Mouse (Mus musculus) midbrain, embryonic 16.5 days (tissue): ENCODE measurements around the gene Tmem132b. TPM values are rescaled to one million over a fixed set of nuclear protein-coding genes. Genes with fewer than 3 reads are reported as not detected.

ENCODE experiments used
- ATAC-seq: fragments of 200-750 bp; cut with Nextera tagmentation; 2 replicates; pipeline ENCODE4 v1.8.0; 2017; ENCODE audit warnings: moderate TSS enrichment
- H3K27ac ChIP-seq: fragments of 300-500 bp; sonication (generic); 2 replicates; pipeline ENCODE4 v1.5.1; 2014; ENCODE audit warnings: mild to moderate bottlenecking, low read length, mixed read lengths
- H3K27me3 ChIP-seq: fragments of 300-500 bp; sonication (generic); 2 replicates; pipeline ENCODE4 v1.6.1; 2014; ENCODE audit warnings: low read depth, low read length, mixed read lengths; ENCODE audit not compliant: control insufficient read depth, insufficient read depth
- H3K36me3 ChIP-seq: fragments of 300-500 bp; sonication (generic); 2 replicates; pipeline ENCODE4 v1.6.1; 2014; ENCODE audit warnings: mild to moderate bottlenecking, low read length, moderate library complexity, mixed read lengths; ENCODE audit not compliant: control insufficient read depth, insufficient read depth
- H3K4me1 ChIP-seq: fragments of 300-500 bp; sonication (generic); 2 replicates; pipeline ENCODE4 v1.6.1; 2014; ENCODE audit warnings: mild to moderate bottlenecking, low read length, mixed read lengths; ENCODE audit not compliant: control insufficient read depth, insufficient read depth
- H3K4me2 ChIP-seq: fragments of 300-500 bp; sonication (generic); 2 replicates; pipeline ENCODE4 v1.6.1; 2014; ENCODE audit warnings: mild to moderate bottlenecking, low read length, mixed read lengths
- H3K4me3 ChIP-seq: fragments of 300-500 bp; sonication (generic); 2 replicates; pipeline ENCODE4 v1.5.1; 2014; ENCODE audit warnings: low read depth, mild to moderate bottlenecking, low read length, moderate library complexity, mixed read lengths
- H3K9ac ChIP-seq: fragments of 300-500 bp; sonication (generic); 2 replicates; pipeline ENCODE4 v1.6.1; 2014; ENCODE audit warnings: low read depth, low read length, mixed read lengths
- H3K9me3 ChIP-seq: fragments of 300-500 bp; sonication (generic); replicated peaks from 2 replicates; pipeline ENCODE4 v1.6.1; 2014; ENCODE audit warnings: mild to moderate bottlenecking, low read length, mixed read lengths; ENCODE audit not compliant: control insufficient read depth, poor library complexity, severe bottlenecking
- WGBS: fragments of 180-500 bp; shearing (Covaris S2); extraction: QIAGEN DNeasy Blood & Tissue Kit; methylation state at CpG from one replicate; pipeline ENCODE4 v1.1.7; 2014; 5-methylcytosine and 5-hydroxymethylcytosine counted together
- polyA plus RNA-seq: library from polyadenylated mRNA; unstranded; fragments of >200 nt; fragmentation: Nextera tagmentation; extraction: Ambion mirVana; gene quantifications from 2 replicates; pipeline ENCODE4 v1.2.1, GENCODE M21; 2015

Gene Tmem132b
- polyA plus RNA-seq, 1 experiment from 2014 or later = 5.5 TPM

- no peaks in the 10 kb centered on the region for H3K9me3 ChIP-seq
- H3K36me3 ChIP-seq = no peaks in the 10 kb centered on the region
- H3K27ac ChIP-seq = peak overlapping the region; percentile 66
- no peaks in the 10 kb centered on the region for H3K27me3 ChIP-seq
- peak overlapping the region; percentile 39 for H3K4me2 ChIP-seq
- peak overlapping the region; percentile 44; the same call in 1 of the 2 replicates for H3K9ac ChIP-seq
- peaks cover 15% of the 10 kb centered on the region for H3K4me1 ChIP-seq
- ATAC-seq = no peak
- no peak overlapping the region for H3K4me3 ChIP-seq
- 21% methylated on average over 13 of the region's 13 CpGs for whole genome bisulfite sequencing
Measured at GRCm38 (mm10) chr5:125546293-125546692, 14.7 kb downstream of the Tmem132b start.

- WGBS = 14% methylated on average over 11 of the region's 11 CpGs
- Histone ChIP-seq H3K4me3 (no peak overlapping the region), H3K27ac (no peak overlapping the region)
Measured at GRCm38 (mm10) chr5:125549750-125550489, 18.3 kb downstream of the Tmem132b start.

GRCm38 (mm10) chr5:125555732-125556131 lies 24.2 kb downstream of the Tmem132b start:
- Histone ChIP-seq H3K4me1 (no peaks in the 10 kb centered on the region), H3K27me3 (no peaks in the 10 kb centered on the region), H3K27ac (no peak overlapping the region), H3K4me3 (no peak overlapping the region), H3K4me2 (no peak overlapping the region), H3K36me3 (no peaks in the 10 kb centered on the region), H3K9me3 (no peaks in the 10 kb centered on the region), H3K9ac (no peak overlapping the region)
- 76% methylated on average over 5 of the region's 5 CpGs for WGBS
- ATAC-seq = no peak

More at GRCm38 (mm10) chr5:125549750-125550489, 18.3 kb downstream of the Tmem132b start:
- Histone ChIP-seq H3K4me2 (0 out of 2 replicates have a peak overlapping the region, but pooled peaks have one; percentile 25), H3K4me1 (peaks cover 14% of the 10 kb centered on the region), H3K9me3 (no peaks in the 10 kb centered on the region), H3K27me3 (no peaks in the 10 kb centered on the region), H3K9ac (no peak overlapping the region), H3K36me3 (no peaks in the 10 kb centered on the region)
- no peak for ATAC-seq

GRCm38 (mm10) chr5:125563492-125563891 lies 31.9 kb downstream of the Tmem132b start:
- H3K9ac ChIP-seq = no peak overlapping the region
- H3K27me3 ChIP-seq = no peaks in the 10 kb centered on the region
- 58% methylated on average over 6 of the region's 6 CpGs for WGBS
- H3K4me1 ChIP-seq = no peaks in the 10 kb centered on the region
- no peak overlapping the region for H3K4me3 ChIP-seq
- H3K9me3 ChIP-seq = no peaks in the 10 kb centered on the region
- H3K4me2 ChIP-seq = no peak overlapping the region
- no peak overlapping the region for H3K27ac ChIP-seq
- H3K36me3 ChIP-seq = no peaks in the 10 kb centered on the region
- ATAC-seq = no peak

GRCm38 (mm10) chr5:125565725-125566124 lies 34.2 kb downstream of the Tmem132b start:
- Histone ChIP-seq H3K36me3 (no peaks in the 10 kb centered on the region), H3K27ac (no peak overlapping the region), H3K9me3 (no peaks in the 10 kb centered on the region), H3K4me1 (no peaks in the 10 kb centered on the region), H3K9ac (no peak overlapping the region), H3K4me2 (no peak overlapping the region), H3K27me3 (no peaks in the 10 kb centered on the region), H3K4me3 (no peak overlapping the region)
- ATAC-seq = no peak
- 77% methylated on average over 11 of the region's 11 CpGs for WGBS

GRCm38 (mm10) chr5:125568457-125568856 lies 36.9 kb downstream of the Tmem132b start:
- no peak for ATAC-seq

GRCm38 (mm10) chr5:125572011-125572410 lies 40.4 kb downstream of the Tmem132b start:
- no peak overlapping the region for H3K27ac ChIP-seq
- H3K27me3 ChIP-seq = no peaks in the 10 kb centered on the region
- 93% methylated on average over 5 of the region's 5 CpGs for WGBS

More at GRCm38 (mm10) chr5:125568457-125568856, 36.9 kb downstream of the Tmem132b start:
- Histone ChIP-seq H3K9ac (no peak overlapping the region), H3K36me3 (no peaks in the 10 kb centered on the region), H3K4me2 (no peak overlapping the region), H3K9me3 (no peaks in the 10 kb centered on the region), H3K4me1 (no peaks in the 10 kb centered on the region), H3K4me3 (no peak overlapping the region), H3K27ac (no peak overlapping the region), H3K27me3 (no peaks in the 10 kb centered on the region)

GRCm38 (mm10) chr5:125574886-125575285 lies 43.3 kb downstream of the Tmem132b start:
- H3K27ac ChIP-seq = no peak overlapping the region
- WGBS = 2% methylated on average over 8 of the region's 8 CpGs
- no peaks in the 10 kb centered on the region for H3K36me3 ChIP-seq
- no peak for ATAC-seq
- H3K4me1 ChIP-seq = peaks cover 10% of the 10 kb centered on the region
- H3K4me2 ChIP-seq = no peak overlapping the region
- no peaks in the 10 kb centered on the region for H3K27me3 ChIP-seq
- no peaks in the 10 kb centered on the region for H3K9me3 ChIP-seq
- no peak overlapping the region for H3K4me3 ChIP-seq
- H3K9ac ChIP-seq = no peak overlapping the region

More at GRCm38 (mm10) chr5:125572011-125572410, 40.4 kb downstream of the Tmem132b start:
- no peak overlapping the region for H3K9ac ChIP-seq
- no peak for ATAC-seq
- H3K4me2 ChIP-seq = no peak overlapping the region
- no peak overlapping the region for H3K4me3 ChIP-seq
- H3K4me1 ChIP-seq = peaks cover 10% of the 10 kb centered on the region
- H3K9me3 ChIP-seq = no peaks in the 10 kb centered on the region
- no peaks in the 10 kb centered on the region for H3K36me3 ChIP-seq

- Histone ChIP-seq H3K4me1 (peaks cover 10% of the 10 kb centered on the region), H3K27me3 (no peaks in the 10 kb centered on the region), H3K4me2 (no peak overlapping the region), H3K9ac (no peak overlapping the region), H3K36me3 (no peaks in the 10 kb centered on the region), H3K27ac (no peak overlapping the region), H3K9me3 (no peaks in the 10 kb centered on the region), H3K4me3 (no peak overlapping the region)
- no peak for ATAC-seq
- 83% methylated on average over 2 of the region's 2 CpGs for WGBS
Measured at GRCm38 (mm10) chr5:125575866-125576265, 44.3 kb downstream of the Tmem132b start.
